Mouse (Mus musculus) stomach, embryonic 14.5 days (tissue): ENCODE data around the gene Rgs8. TPM values are rescaled to one million over a fixed set of nuclear protein-coding genes. Genes with fewer than 3 reads are reported as not detected.

Experiments used
- ATAC-seq: fragments of 200-750 bp; cut with Nextera tagmentation; 2 replicates; pipeline ENCODE4 v1.8.0; 2017; ENCODE audit warnings: low read depth, moderate TSS enrichment; ENCODE audit not compliant: insufficient number of reproducible peaks, insufficient read depth, low FRiP score
- H3K27ac ChIP-seq: fragments of 300-500 bp; sonication (generic); 2 replicates; pipeline ENCODE4 v1.5.1; 2014; ENCODE audit warnings: mild to moderate bottlenecking, low read length, moderate library complexity, mixed read lengths
- H3K27me3 ChIP-seq: fragments of 300-500 bp; sonication (generic); 2 replicates; pipeline ENCODE4 v1.6.1; 2014; ENCODE audit warnings: low read length, control low read depth, mixed read lengths; ENCODE audit not compliant: control insufficient read depth, insufficient read depth
- H3K36me3 ChIP-seq: fragments of 300-500 bp; sonication (generic); 2 replicates; pipeline ENCODE4 v1.6.1; 2014; ENCODE audit warnings: mild to moderate bottlenecking, control low read depth, low read length, moderate library complexity, mixed read lengths; ENCODE audit not compliant: control insufficient read depth, insufficient read depth
- H3K4me1 ChIP-seq: fragments of 300-500 bp; sonication (generic); 2 replicates; pipeline ENCODE4 v1.6.1; 2014; ENCODE audit warnings: low read length, control low read depth, mixed read lengths; ENCODE audit not compliant: control insufficient read depth, insufficient read depth
- H3K4me2 ChIP-seq: fragments of 300-500 bp; sonication (generic); replicated peaks from 2 replicates; pipeline ENCODE4 v1.6.1; 2014; ENCODE audit warnings: low read depth, low read length, control low read depth
- H3K4me3 ChIP-seq: fragments of 300-500 bp; sonication (generic); 2 replicates; pipeline ENCODE4 v1.5.1; 2014; ENCODE audit warnings: low read depth, low read length, control low read depth
- H3K9ac ChIP-seq: fragments of 300-500 bp; sonication (generic); replicated peaks from 2 replicates; pipeline ENCODE4 v1.6.1; 2014; ENCODE audit warnings: low read depth, mild to moderate bottlenecking, control low read depth, low read length, moderate library complexity, mixed read lengths
- H3K9me3 ChIP-seq: fragments of 300-500 bp; sonication (generic); 2 replicates; pipeline ENCODE4 v1.6.1; 2016; ENCODE audit warnings: low read depth, low read length, control low read depth; ENCODE audit not compliant: control insufficient read depth
- WGBS: fragments of 180-500 bp; shearing (Covaris S2); extraction: QIAGEN DNeasy Blood & Tissue Kit; methylation state at CpG from one replicate; pipeline ENCODE4 v1.1.7; 2014; 5-methylcytosine and 5-hydroxymethylcytosine counted together
- polyA plus RNA-seq: library from polyadenylated mRNA; unstranded; fragments of >200 nt; fragmentation: Nextera tagmentation; extraction: Ambion mirVana; gene quantifications from 2 replicates; pipeline ENCODE4 v1.2.1, GENCODE M21; 2014

The Rgs8 gene
- polyA plus RNA-seq, 1 experiment from 2014 or later: 0.41 TPM

DNA sequence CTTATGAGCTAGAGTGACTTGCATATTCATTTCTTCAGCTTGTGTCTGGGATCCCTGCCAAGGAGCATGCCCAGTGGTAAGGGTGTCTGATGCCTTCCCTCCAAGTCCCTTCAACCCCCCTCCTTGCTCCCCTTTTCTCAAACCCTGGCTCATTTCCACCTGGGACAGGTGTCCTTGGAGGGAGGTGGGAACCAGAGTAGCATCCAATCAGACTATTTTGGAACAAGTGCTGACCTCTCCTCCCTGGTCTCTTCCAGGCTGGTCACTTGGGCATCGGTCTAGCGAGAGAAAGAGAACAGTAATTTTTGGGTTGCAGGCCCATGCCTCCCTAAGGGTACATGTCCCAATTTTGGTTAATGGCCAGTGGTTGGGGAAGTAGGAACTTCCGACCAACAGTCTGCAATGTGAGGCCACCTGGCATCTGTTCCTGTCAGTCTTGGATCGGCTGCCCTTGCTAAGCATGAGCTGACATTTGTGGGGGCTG is 14.5 kb downstream of the Rgs8 start:
- WGBS: 68% methylated on average over 4 of the region's 4 CpGs
- no peak overlapping the region for H3K9ac ChIP-seq
- H3K4me3 ChIP-seq: no peak overlapping the region
- H3K4me1 ChIP-seq: 0 out of 2 replicates have a peak, but pooled peaks cover 3% of the 10 kb centered on the region
- no peak for ATAC-seq
- H3K27ac ChIP-seq: no peak overlapping the region
- no peak overlapping the region for H3K4me2 ChIP-seq
- no peaks in the 10 kb centered on the region for H3K9me3 ChIP-seq
- peaks cover 3% of the 10 kb centered on the region; the same call in 1 of the 2 replicates for H3K27me3 ChIP-seq
- no peaks in the 10 kb centered on the region for H3K36me3 ChIP-seq

GRCm38 (mm10) chr1:153667781-153668180 is 15.0 kb downstream of the Rgs8 start:
- Histone ChIP-seq H3K4me3 (no peak overlapping the region), H3K36me3 (no peaks in the 10 kb centered on the region), H3K27ac (no peak overlapping the region), H3K9ac (no peak overlapping the region), H3K9me3 (no peaks in the 10 kb centered on the region), H3K4me2 (no peak overlapping the region), H3K27me3 (peaks cover 3% of the 10 kb centered on the region; the same call in 1 of the 2 replicates), H3K4me1 (0 out of 2 replicates have a peak, but pooled peaks cover 3% of the 10 kb centered on the region)
- ATAC-seq: no peak
- WGBS: 72% methylated on average over 5 of the region's 5 CpGs

GRCm38 (mm10) chr1:153669086-153669485 is 16.3 kb downstream of the Rgs8 start:
- H3K4me3 ChIP-seq: no peak overlapping the region
- ATAC-seq: no peak
- no peak overlapping the region for H3K4me2 ChIP-seq
- WGBS: 26% methylated on average over 7 of the region's 7 CpGs
- H3K9me3 ChIP-seq: no peaks in the 10 kb centered on the region
- 0 out of 2 replicates have a peak, but pooled peaks cover 3% of the 10 kb centered on the region for H3K4me1 ChIP-seq
- H3K36me3 ChIP-seq: no peaks in the 10 kb centered on the region
- no peak overlapping the region for H3K9ac ChIP-seq
- H3K27ac ChIP-seq: no peak overlapping the region
- H3K27me3 ChIP-seq: peaks cover 3% of the 10 kb centered on the region; the same call in 1 of the 2 replicates

GRCm38 (mm10) chr1:153669728-153670127 is 16.9 kb downstream of the Rgs8 start:
- no peak overlapping the region for H3K27ac ChIP-seq
- 0 out of 2 replicates have a peak, but pooled peaks cover 3% of the 10 kb centered on the region for H3K4me1 ChIP-seq
- no peak overlapping the region for H3K4me2 ChIP-seq
- H3K4me3 ChIP-seq: no peak overlapping the region
- H3K9me3 ChIP-seq: no peaks in the 10 kb centered on the region
- H3K9ac ChIP-seq: no peak overlapping the region
- 49% methylated on average over 3 of the region's 3 CpGs for WGBS
- ATAC-seq: no peak
- 0 out of 2 replicates have a peak, but pooled peaks cover 3% of the 10 kb centered on the region for H3K27me3 ChIP-seq
- H3K36me3 ChIP-seq: no peaks in the 10 kb centered on the region

- Histone ChIP-seq H3K4me3 (no peak overlapping the region), H3K27me3 (0 out of 2 replicates have a peak, but pooled peaks cover under 1% of the 10 kb centered on the region), H3K4me1 (no peaks in the 10 kb centered on the region), H3K9ac (no peak overlapping the region), H3K4me2 (no peak overlapping the region), H3K27ac (no peak overlapping the region), H3K9me3 (no peaks in the 10 kb centered on the region), H3K36me3 (no peaks in the 10 kb centered on the region)
- 76% methylated on average over 3 of the region's 3 CpGs for WGBS
- no peak for ATAC-seq
Observed at GRCm38 (mm10) chr1:153671352-153671751, 18.5 kb downstream of the Rgs8 start.

DNA sequence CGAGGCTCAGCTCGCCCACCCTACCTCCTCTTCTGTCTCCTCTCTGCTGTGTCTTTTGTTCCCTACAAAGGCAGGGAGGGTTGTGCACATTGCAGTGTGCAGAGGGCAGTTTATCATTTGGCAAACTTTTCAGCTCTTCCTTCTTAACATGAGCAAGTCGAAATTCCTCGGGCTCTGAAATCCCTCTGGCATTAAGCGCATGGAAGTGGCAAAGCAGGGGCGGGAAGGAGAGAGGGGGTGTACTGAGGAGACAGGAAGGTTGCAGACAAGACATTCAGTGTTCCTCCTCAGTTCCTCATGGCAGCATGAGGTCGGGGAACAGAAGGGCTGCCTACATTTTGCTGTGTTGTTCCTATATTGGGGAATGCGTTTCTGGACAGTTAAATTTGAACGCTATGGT is 19.9 kb downstream of the Rgs8 start:
- Histone ChIP-seq H3K27me3 (no peaks in the 10 kb centered on the region), H3K27ac (no peak overlapping the region), H3K4me2 (no peak overlapping the region), H3K4me1 (no peaks in the 10 kb centered on the region), H3K36me3 (no peaks in the 10 kb centered on the region), H3K4me3 (no peak overlapping the region), H3K9me3 (no peaks in the 10 kb centered on the region), H3K9ac (no peak overlapping the region)
- ATAC-seq: no peak
- 61% methylated on average over 9 of the region's 9 CpGs for WGBS

DNA sequence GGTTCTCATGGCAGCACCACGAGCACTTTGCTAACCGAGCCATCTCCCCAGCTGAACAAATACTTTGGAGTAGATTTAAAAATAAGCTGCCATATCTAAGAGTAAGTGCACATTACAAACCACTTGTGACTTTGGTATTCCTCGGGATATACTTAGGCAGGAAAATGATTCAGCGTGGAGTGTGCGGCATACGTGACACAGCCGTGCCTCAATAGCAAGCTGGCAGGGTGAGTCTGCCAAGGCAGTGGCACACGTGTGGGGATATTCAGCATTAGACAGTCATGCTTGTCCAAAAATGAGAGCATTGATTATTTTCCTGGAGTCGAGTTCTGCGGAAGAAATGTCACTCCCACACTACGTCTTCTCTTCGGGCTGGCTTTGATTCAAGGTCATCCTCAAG is 21.1 kb downstream of the Rgs8 start:
- WGBS: 84% methylated on average over 12 of the region's 12 CpGs

GRCm38 (mm10) chr1:153675591-153675990 is 22.8 kb downstream of the Rgs8 start:
- no peak overlapping the region for H3K9ac ChIP-seq
- no peaks in the 10 kb centered on the region for H3K4me1 ChIP-seq
- H3K36me3 ChIP-seq: no peaks in the 10 kb centered on the region
- H3K9me3 ChIP-seq: no peaks in the 10 kb centered on the region
- WGBS: 60% methylated on average over 4 of the region's 4 CpGs
- no peak overlapping the region for H3K4me3 ChIP-seq
- no peaks in the 10 kb centered on the region for H3K27me3 ChIP-seq
- no peak for ATAC-seq
- no peak overlapping the region for H3K4me2 ChIP-seq
- no peak overlapping the region for H3K27ac ChIP-seq

More for the DNA sequence above, 21.1 kb downstream of the Rgs8 start:
- Histone ChIP-seq H3K4me1 (no peaks in the 10 kb centered on the region), H3K9me3 (no peaks in the 10 kb centered on the region), H3K9ac (no peak overlapping the region), H3K27ac (no peak overlapping the region), H3K36me3 (no peaks in the 10 kb centered on the region), H3K4me3 (no peak overlapping the region), H3K27me3 (no peaks in the 10 kb centered on the region), H3K4me2 (no peak overlapping the region)
- ATAC-seq: no peak

DNA sequence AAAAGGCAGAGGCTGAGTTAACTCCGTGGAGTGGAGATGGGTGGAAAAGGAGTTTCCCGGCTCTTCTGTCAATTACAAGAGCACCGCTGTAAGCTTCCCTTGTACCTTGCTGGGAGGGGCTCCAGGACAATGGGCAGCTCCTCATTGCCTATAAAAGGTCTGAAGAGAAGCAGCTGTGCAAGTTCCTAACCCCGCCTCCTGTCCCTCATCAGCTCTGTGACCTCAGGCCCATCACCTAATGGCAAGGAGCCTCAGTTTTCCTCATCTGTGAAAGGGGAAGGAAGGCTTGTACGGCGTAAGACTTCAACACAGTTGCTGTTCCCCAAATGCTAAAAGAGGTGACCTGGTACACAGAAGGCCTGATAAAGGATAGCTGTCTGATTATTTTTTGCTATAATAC is 24.8 kb downstream of the Rgs8 start:
- no peaks in the 10 kb centered on the region for H3K27me3 ChIP-seq
- no peak for ATAC-seq
- H3K4me1 ChIP-seq: no peaks in the 10 kb centered on the region
- H3K4me2 ChIP-seq: no peak overlapping the region
- WGBS: 61% methylated on average over 6 of the region's 6 CpGs
- no peak overlapping the region for H3K4me3 ChIP-seq
- H3K9me3 ChIP-seq: no peaks in the 10 kb centered on the region
- H3K27ac ChIP-seq: no peak overlapping the region
- no peak overlapping the region for H3K9ac ChIP-seq
- no peaks in the 10 kb centered on the region for H3K36me3 ChIP-seq
